Mouse (Mus musculus) B cell, adult (primary cell): Measurements from ENCODE around the gene Ltb4r1. TPM values are rescaled to one million over a fixed set of nuclear protein-coding genes. Genes with fewer than 3 reads are reported as not detected.

Experiments used
- total RNA-seq: library from RNA; stranded (reverse); gene quantifications from 4 replicates; pipeline ENCODE4 v1.2.4, GENCODE M21; 2023; ENCODE audit not compliant: inconsistent age

The Ltb4r1 gene
- total RNA-seq: not detected in 4 replicates

DNA sequence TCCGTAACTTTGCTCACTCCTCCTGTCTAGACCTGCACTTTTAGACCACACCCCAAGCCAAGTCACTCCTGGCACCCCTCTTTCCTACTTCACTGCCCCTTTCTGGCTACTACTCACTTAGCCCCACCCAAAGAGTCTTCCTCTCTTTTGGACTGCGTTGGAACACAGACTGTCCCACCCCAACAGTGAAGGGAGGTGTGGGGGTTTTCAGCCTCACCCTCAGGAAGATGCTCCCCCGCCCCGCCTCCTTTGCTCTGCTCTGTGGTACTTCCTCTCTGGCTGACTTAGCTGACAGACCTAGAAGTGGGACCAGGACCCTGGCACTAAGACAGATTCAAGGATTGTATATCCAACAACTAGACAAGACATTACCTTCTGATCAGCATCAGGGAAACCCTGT is at the start of gene Ltb4r1:
TSS of gene Ltb4r1 (plus strand) at position 267 of the 400 bp plus-strand sequence.

DNA sequence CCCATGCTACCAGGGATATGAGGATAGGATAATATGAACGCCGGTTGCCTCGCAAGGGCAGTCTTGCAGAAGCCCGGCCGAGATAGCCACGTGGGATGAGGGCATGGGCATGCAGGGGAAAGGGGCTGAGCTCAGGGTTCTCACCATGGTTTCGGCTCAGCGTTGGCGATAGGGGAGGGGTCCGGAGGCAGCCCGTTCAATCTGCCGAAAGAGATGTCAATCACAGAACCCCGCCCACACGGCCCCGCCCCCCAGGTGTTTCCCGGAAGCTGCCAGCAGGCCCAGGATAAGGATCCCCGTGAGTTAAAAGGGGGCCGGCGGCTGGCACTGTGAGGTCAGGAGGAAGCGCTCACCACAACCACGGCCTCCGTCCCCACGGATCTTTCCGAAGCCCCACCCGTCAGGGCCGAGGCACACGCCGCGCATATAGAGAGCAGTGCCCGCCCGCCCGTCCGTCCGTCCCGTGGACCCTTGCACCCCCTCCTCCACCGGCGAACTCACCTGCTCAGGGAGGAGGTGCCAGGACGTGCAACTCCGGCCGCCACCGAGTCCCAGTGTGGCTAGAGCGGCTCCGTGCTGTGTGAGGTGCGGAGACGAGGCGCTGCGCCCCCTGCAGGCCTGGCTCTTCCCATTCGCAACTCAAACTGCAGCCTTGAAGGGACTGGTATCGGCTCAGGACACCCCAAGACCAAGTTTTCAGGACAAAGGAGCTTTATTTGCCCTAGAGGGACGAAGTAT is 43.9 kb upstream of the Ltb4r1 start, which contains the start of gene Rabggta:
TSS of gene Rabggta (minus strand) at position 564 of the 738 bp plus-strand sequence.

DNA sequence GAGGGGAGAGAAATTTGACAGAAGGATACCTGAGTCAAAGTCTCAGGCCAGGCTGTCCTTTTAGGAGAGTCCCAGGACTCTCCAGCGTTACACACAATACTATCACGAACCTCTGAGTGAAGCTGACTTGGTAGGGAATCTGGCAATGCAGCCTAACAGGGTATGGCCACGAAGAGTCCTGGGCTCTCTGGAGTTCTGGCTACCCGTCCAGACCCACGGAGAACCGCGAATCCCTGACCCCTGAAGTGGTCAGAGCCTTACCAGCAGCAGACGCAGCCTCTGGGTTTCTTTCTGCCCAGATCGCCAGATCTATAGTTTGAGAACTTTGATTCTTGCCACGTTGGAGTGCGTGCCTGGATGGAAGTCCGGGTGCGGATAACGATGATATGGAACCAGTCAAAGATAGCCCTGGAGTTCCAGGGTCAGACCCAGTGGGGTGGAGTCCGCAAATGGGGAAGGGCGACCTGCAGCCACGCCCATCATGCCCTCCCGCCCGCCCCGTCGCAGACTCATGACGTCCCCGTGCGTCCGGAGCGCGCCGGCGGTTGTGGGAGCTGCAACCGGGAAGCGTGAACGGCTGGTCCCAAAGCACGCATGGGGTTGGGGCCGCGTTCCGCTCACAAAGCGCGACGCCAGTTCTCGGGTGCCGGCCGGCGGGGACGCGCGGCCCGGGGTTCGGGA is 20.4 kb upstream of the Ltb4r1 start, which contains the start of the genes Dhrs1 and Nop9:
TSS of gene Dhrs1 (minus strand) at position 511 of the 681 bp plus-strand sequence.
TSS of gene Nop9 (plus strand) at position 514 of the 681 bp plus-strand sequence.

DNA sequence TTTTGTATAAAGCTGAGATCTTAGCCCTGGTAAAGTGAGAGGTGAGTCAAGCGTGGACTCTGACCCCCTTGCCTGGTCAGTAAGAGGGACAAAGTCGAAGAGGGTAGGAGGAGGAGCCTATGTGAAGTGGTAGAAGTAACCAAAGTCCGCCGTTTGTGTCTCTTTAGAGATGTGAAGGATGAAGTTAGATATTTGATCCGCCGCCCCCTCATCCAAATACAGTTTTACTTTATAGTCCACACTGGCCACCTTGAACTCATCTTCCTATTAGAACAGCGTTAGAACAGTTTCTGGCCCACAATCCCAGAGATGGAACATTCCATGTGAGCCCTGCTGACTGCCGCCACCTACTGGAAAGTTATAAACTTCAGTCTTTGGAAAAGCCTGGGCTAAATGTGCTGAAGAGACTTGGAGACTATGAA is 7.4 kb upstream of the Ltb4r1 start, which contains the start of gene Cideb:
TSS of gene Cideb (minus strand) at position 96 of the 422 bp plus-strand sequence.

DNA sequence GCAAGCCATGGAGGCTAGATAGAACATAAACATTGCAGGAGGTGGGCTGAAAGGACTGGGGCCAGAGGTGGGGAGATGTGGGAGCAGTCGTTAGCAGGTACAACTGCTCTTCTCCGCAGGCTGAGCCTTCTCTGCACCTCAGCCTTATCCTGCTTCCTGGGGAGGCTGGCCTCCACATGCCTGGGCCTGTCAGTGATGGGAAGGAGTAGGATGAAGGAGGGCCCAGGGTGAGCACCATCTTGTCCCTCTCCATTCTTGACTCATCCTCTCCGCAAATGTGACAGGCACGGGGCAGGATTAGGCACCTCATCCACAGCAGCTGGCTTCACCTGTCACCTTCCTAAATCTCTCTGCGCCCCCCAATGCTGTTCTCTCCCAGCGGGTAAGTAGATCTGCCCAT is 4.6 kb upstream of the Ltb4r1 start, which contains the start of gene Ltb4r2:
TSS of gene Ltb4r2 (plus strand) at position 266 of the 400 bp plus-strand sequence.

DNA sequence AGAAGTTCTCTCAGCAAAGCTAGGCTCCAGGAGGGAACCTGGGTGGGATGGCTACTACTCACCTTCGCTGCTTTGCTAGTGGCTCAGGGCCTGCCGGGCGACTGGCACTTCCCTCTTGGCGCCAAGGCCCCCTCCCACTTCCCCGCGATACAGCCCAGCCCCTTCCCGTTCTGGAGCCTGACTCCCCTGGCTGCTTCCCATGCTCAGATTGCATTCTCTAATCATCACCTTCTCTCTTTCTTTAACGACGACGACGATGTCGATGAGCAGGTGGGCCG is 18.1 kb downstream of the Ltb4r1 start, which contains the start of gene Adcy4:
TSS of gene Adcy4 (minus strand) at position 138 of the 278 bp plus-strand sequence.

DNA sequence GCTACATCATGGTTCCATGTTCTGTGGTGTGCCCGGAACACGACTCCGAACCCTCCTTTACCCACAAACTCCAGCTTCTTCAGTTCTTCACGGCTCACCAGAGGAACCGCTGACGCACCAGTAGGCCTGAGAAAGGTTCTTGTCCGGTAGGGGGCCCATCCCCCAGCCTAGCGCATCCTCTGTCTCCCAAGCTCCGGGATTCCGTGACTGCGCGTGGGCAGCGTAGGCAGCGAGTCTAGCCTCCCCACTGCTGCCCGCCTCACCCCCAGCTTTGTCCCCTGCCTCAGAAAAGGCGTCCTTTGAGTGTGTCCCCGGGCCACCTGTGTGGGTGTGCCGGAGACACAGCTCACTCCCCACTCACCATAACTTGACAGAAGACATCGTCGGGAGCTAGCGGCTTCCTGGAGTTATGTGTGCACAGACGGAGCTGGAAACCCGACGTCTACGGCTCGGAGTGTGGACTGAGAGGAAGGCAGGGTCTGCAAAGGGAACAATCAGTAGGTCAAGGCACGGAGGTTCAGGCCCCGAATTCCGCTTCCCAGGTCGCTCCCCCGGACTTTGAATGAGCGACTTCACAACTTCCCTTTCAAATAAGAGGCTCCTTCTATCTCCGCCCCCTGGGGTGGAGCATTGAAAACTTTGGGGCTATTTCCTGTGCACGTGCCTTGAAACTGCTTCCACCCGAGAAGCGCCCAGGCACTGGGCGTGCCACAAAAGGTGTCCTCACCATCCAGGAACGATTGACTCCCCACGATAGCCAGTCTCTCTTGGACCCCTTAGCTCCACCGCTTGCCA is 22.7 kb downstream of the Ltb4r1 start, which contains the start of gene Ripk3:
TSS of gene Ripk3 (minus strand) at position 610 of the 795 bp plus-strand sequence.

Other genes with a start within 250 kb of the Ltb4r1 start
- not detected in 4 replicates for gene Nrl, start 241.0 kb upstream of the Ltb4r1 start, total RNA-seq
- gene Pck2, start 225.7 kb upstream of the Ltb4r1 start, total RNA-seq: 44.0 to 58.0 TPM (median 50.7 TPM) in 4 replicates
- 80.8 to 92.0 TPM (median 87.8 TPM) in 4 replicates for gene Dcaf11, start 206.0 kb upstream of the Ltb4r1 start, total RNA-seq
- 3.9 to 9.7 TPM (median 8.6 TPM) in 4 replicates for gene A730061H03Rik, start 205.6 kb upstream of the Ltb4r1 start, total RNA-seq
- not detected in 4 replicates for gene Fitm1, start 190.3 kb upstream of the Ltb4r1 start, total RNA-seq
- gene Psme1, start 187.8 kb upstream of the Ltb4r1 start, total RNA-seq: 237 to 297 TPM (median 278 TPM) in 4 replicates
- gene Emc9, start 180.7 kb upstream of the Ltb4r1 start, total RNA-seq: 4.8 to 8.4 TPM (median 7.1 TPM) in 4 replicates
- gene Psme2, start 174.8 kb upstream of the Ltb4r1 start, total RNA-seq: 270 to 386 TPM (median 320 TPM) in 4 replicates
- 98.7 to 119 TPM (median 107 TPM) in 4 replicates for gene Rnf31, start 174.3 kb upstream of the Ltb4r1 start, total RNA-seq
- 84.6 to 115 TPM (median 102 TPM) in 4 replicates for gene Irf9, start 162.4 kb upstream of the Ltb4r1 start, total RNA-seq
- 0.84 to 1.9 TPM (median 1.3 TPM) in 4 replicates for gene Rec8, start 147.9 kb upstream of the Ltb4r1 start, total RNA-seq
- gene Ipo4, start 130.0 kb upstream of the Ltb4r1 start, total RNA-seq: 42.8 to 71.0 TPM (median 59.7 TPM) in 4 replicates
- gene Gm49378, start 128.1 kb upstream of the Ltb4r1 start, total RNA-seq: 1.2 to 6.3 TPM (median 3.5 TPM) in 4 replicates
- gene Tm9sf1, start 122.2 kb upstream of the Ltb4r1 start, total RNA-seq: 43.5 to 50.3 TPM (median 46.2 TPM) in 4 replicates
- 2.7 to 3.3 TPM (median 3.2 TPM) in 4 replicates for gene Tssk4, start 115.8 kb upstream of the Ltb4r1 start, total RNA-seq
- 48.6 to 57.5 TPM (median 51.4 TPM) in 4 replicates for gene Mdp1, start 105.5 kb upstream of the Ltb4r1 start, total RNA-seq
- 21.8 to 29.4 TPM (median 27.7 TPM) in 4 replicates for gene Gmpr2, start 94.0 kb upstream of the Ltb4r1 start, total RNA-seq
- 173 to 208 TPM (median 188 TPM) in 4 replicates for gene Nedd8, start 93.8 kb upstream of the Ltb4r1 start, total RNA-seq
- gene Tinf2, start 84.1 kb upstream of the Ltb4r1 start, total RNA-seq: 158 to 162 TPM (median 159 TPM) in 4 replicates
- 1.2 to 3.0 TPM (median 1.2 TPM) in 4 replicates for gene Tgm1, start 52.0 kb upstream of the Ltb4r1 start, total RNA-seq
- gene Rabggta, start 43.7 kb upstream of the Ltb4r1 start, total RNA-seq: 73.0 to 82.3 TPM (median 79.9 TPM) in 4 replicates
- 23.1 to 26.7 TPM (median 25.5 TPM) in 4 replicates for gene Dhrs1, start 20.3 kb upstream of the Ltb4r1 start, total RNA-seq
- 29.2 to 37.3 TPM (median 34.5 TPM) in 4 replicates for gene Nop9, start 20.3 kb upstream of the Ltb4r1 start, total RNA-seq
- gene Cideb, start 7.5 kb upstream of the Ltb4r1 start, total RNA-seq: not detected in 4 replicates
- 0.22 to 0.84 TPM (median 0.36 TPM) in 3 of 4 replicates, not detected in the other for gene Ltb4r2, start 4.5 kb upstream of the Ltb4r1 start, total RNA-seq
- gene Adcy4, start 18.1 kb downstream of the Ltb4r1 start, total RNA-seq: 0.24 to 1.4 TPM (median 0.48 TPM) in 3 of 4 replicates, not detected in the other
- gene Ripk3, start 22.9 kb downstream of the Ltb4r1 start, total RNA-seq: 86.4 to 109 TPM (median 93.4 TPM) in 4 replicates
- not detected in 4 replicates for gene Nfatc4, start 57.2 kb downstream of the Ltb4r1 start, total RNA-seq
- 0.06 to 0.09 TPM in 2 of 4 replicates, not detected in the others for gene Nynrin, start 88.0 kb downstream of the Ltb4r1 start, total RNA-seq
- 0.22 TPM in 1 of 4 replicates, not detected in the others for gene Cbln3, start 118.4 kb downstream of the Ltb4r1 start, total RNA-seq
- 92.3 to 98.0 TPM (median 96.5 TPM) in 4 replicates for gene Khnyn, start 119.0 kb downstream of the Ltb4r1 start, total RNA-seq
- 25.6 to 37.3 TPM (median 31.5 TPM) in 4 replicates for gene Sdr39u1, start 134.3 kb downstream of the Ltb4r1 start, total RNA-seq
- gene Cma1, start 178.7 kb downstream of the Ltb4r1 start, total RNA-seq: 0.66 TPM in 1 of 4 replicates, not detected in the others
- not detected in 4 replicates for gene Cma2, start 185.0 kb downstream of the Ltb4r1 start, total RNA-seq